8 mouse cellular contexts compared by ENCODE assay signal in genomic region chr12:77811276-77811675, GRCm38 (mm10).
DNase-seq lines count a peak whose midpoint lies in the region; ATAC-seq lines count a peak whose summit lies in the region.

No protein-coding gene starts in this region.

- no peaks in the 10 kb centered on the region for H3K4me1 ChIP-seq in hindbrain, embryonic 11.5 days (replicated peaks; ENCODE audit: control insufficient read depth, insufficient read depth, low read length)
- no peaks in the 10 kb centered on the region for H3K4me1 ChIP-seq in hindbrain, embryonic 12.5 days

- H3K4me3 ChIP-seq in hindbrain, embryonic 11.5 days (ENCODE audit: low read depth, low read length) = no peak overlapping the region
- no peak overlapping the region for H3K4me3 ChIP-seq in hindbrain, embryonic 12.5 days

- H3K9ac ChIP-seq in hindbrain, embryonic 11.5 days (ENCODE audit: low read depth, low read length) = no peak overlapping the region
- no peak overlapping the region for H3K9ac ChIP-seq in hindbrain, embryonic 12.5 days

- 36% methylated on average over 2 of the region's 2 CpGs for WGBS in hindbrain, embryonic 11.5 days
- 40% methylated on average over 2 of the region's 2 CpGs for WGBS in hindbrain, embryonic 12.5 days

- H3K9me3 ChIP-seq in hindbrain, embryonic 11.5 days (ENCODE audit: control insufficient read depth, low read length) = no peaks in the 10 kb centered on the region
- no peaks in the 10 kb centered on the region for H3K9me3 ChIP-seq in hindbrain, embryonic 12.5 days (replicated peaks)

- no peak overlapping the region for H3K27ac ChIP-seq in hindbrain, embryonic 11.5 days (ENCODE audit: low read depth, low read length)
- H3K27ac ChIP-seq in hindbrain, embryonic 12.5 days = no peak overlapping the region

- ATAC-seq in hindbrain, embryonic 11.5 days (ENCODE audit: low FRiP score) = no peak
- ATAC-seq in hindbrain, embryonic 12.5 days (ENCODE audit: low FRiP score) = no peak

- H3K27me3 ChIP-seq in hindbrain, embryonic 11.5 days (ENCODE audit: control insufficient read depth, insufficient read depth, low read length) = no peaks in the 10 kb centered on the region
- no peaks in the 10 kb centered on the region for H3K27me3 ChIP-seq in hindbrain, embryonic 12.5 days

- DNase-seq in hindbrain, embryonic 11.5 days (ENCODE audit: low spot score) = peak; percentile 54
- DNase-seq in urinary bladder, postnatal 14 days (ENCODE audit: low spot score) = peak; percentile 24
- DNase-seq in urinary bladder, adult 2 months (ENCODE audit: low spot score) = no peak
- DNase-seq in adrenal gland, postnatal 25 days = peak; percentile 44
- peak; percentile 51 to 58 for DNase-seq in kidney, postnatal 4 days
- no peak for DNase-seq in spleen, postnatal 4 days (ENCODE audit: low spot score in 2 of 2)
- no peak for DNase-seq in heart, adult 11 months

- H3K36me3 ChIP-seq in hindbrain, embryonic 11.5 days (ENCODE audit: control insufficient read depth, insufficient read depth, low read length) = no peaks in the 10 kb centered on the region
- no peaks in the 10 kb centered on the region for H3K36me3 ChIP-seq in hindbrain, embryonic 12.5 days

- no peak overlapping the region for H3K4me2 ChIP-seq in hindbrain, embryonic 11.5 days (replicated peaks; ENCODE audit: low read depth, low read length)
- no peak overlapping the region for H3K4me2 ChIP-seq in hindbrain, embryonic 12.5 days (replicated peaks)

Comparison
In these comparisons a context has a peak if more than half of its experiments do, and no peak if none do; other contexts are left out.
1. DNase-seq: peak in hindbrain, embryonic 11.5 days (single experiment), urinary bladder, postnatal 14 days (single experiment), adrenal gland, postnatal 25 days (single experiment) and kidney, postnatal 4 days (2 of 2); none in urinary bladder, adult 2 months (single experiment), spleen, postnatal 4 days (0 of 2) and heart, adult 11 months (single experiment).